Mouse (Mus musculus) spleen, postnatal 10 days (tissue): Measurements from ENCODE around the gene Dnmbp.
"Not testable (repeated sequence)": the region's sequence is repeated elsewhere in the genome, so short reads cannot be mapped to it uniquely, and the experiment has no call there.

Experiments
- DNase-seq, 2 experiments: peaks; one replicate each; pipeline ENCODE4 v3.0.0; 2021 to 2022; ENCODE audit warnings: low spot score in 2 of 2

Dnmbp gene

DNA sequence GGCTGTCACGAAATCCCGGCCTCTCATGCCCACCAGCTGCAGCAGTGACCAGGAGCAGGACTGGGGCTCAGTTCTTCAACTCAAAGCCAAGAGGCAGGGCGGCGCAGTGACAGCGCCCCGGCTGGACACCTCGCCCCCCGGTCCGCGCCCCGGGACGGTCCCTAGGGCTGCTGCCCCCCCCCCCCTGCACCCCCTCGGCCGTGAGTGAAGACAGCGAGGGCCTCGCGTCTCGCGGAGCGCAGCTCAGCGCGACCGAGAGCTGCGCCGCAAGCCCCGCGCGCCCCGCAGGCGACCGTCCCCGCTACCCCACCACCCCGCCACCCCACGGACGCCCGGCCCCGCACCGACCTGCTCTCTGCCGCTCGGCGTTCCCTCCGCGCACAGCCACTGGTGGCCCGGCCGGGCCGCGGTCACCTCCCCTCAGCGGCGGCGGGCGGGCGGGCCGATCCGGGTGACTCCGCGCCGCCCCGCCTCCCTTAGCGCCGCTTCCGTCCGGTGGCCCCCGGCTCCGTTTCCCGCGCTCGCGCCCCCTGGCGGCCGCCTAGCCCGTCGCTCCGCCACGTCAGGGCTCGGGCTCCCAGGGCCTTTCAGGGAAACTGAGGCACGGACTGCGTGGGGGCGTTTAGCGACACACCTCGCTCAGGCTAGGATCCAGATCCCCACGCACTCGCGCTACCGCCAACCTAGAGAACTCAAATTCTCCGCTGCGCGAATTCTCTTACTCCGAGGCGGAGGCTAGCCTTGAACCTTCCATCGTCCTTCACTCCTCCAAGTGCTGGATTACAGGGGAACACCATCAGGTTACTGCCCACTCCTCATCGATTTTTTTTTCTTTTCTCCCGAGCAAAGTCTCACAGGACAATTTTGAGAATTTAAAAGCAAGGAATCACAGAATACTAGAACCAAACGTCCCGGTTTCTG, at the start of gene Dnmbp:
Gene Dnmbp (minus strand): TSS at position 423 of the 921 bp plus-strand sequence.
- peak; percentile 74 to 88 for DNase-seq

DNA sequence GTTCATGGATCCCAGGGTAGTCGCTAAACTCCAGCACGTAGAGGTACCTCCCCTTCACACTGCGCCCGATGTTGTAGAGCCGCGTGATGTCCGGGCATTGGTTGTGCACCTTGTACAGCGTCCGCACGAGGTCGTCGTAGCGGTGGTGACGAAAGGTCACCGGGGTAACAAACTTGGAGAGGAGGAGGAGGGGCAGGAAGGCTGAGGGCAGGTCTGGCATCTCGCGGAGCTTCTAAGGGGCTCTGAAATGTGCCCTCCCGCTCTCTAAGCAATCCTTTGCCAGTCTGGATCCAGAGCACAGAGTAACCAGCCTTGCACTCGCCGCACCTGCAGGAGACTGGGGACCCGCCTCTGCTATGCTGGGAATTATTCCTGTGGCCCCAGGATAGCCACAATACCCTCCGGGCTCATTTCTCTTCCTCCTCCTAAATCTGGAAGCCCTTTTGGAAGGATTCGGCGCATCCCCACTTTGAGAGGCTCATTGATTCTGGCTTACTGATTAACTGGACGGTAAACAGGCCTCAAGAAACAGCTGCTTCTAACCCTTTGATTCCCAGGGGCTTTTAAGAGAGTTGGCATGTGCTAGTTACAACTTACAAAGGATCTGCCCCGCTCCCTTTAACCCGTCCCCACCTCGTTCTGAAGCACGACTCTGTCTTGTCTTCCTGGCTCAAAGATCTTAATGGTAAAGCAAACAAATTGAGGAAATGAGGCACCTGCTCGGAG, 46.2 kb upstream of the Dnmbp start, which contains the start of gene Cpn1:
Gene Cpn1 (minus strand): TSS at position 488 of the 726 bp plus-strand sequence.
- no peak for DNase-seq

DNA sequence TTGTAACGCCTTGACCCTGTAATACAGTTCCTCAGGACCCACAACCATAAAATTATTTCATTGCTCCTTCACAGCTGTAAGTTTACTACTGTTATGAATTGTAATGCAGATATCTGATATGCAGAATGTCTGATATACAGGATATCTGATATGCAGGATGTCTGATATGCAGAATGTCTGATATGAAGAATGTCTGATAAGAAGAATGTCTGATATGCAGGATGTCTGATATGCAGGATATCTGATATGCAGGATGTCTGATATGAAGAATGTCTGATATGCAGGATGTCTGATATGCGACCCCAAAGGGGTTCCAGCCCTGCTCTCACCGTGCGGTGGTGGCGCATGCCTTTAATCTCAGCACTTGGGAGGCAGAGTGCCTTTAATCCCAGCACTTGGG, 42.0 kb upstream of the Dnmbp start:
- no peak for DNase-seq

DNA sequence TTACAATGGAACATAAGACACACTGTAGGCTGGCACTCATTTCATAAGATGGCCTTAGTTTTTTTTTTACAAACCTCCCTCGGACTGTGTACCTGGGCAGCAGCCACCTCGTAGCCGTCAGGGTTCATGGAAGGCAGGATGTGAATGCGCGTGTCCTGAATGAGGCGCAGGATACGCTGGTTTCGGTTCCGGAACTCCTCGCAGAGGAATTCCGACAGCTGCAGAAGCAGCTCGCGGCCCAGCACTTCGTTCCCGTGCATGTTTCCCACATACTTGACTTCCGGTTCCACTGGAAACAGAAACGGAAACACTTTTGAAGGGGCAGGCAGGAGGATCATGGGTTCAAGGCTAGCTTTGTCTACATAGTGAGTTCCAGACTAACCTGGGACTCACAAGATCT, 40.7 kb upstream of the Dnmbp start:
- DNase-seq = no peak

DNA sequence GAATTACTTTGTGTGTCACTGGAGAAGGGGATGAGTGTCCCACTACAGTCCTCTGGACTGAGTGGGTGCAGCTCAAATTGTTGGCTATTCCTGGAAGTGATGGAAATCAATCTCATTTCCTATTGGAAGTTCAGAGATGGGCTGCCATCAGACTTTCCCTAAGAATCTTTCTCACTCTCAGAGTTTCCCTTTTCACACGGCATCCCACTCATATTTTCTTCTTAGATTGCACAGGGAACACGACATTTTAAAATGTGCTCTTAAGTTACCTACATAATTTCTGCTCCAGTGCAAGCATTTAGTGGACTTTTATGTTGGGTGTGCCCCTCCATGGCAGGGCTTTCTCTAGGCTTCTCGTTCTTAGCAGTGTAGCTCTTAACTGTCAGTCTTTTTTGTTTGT, 37.8 kb upstream of the Dnmbp start:
- DNase-seq = no peak

DNA sequence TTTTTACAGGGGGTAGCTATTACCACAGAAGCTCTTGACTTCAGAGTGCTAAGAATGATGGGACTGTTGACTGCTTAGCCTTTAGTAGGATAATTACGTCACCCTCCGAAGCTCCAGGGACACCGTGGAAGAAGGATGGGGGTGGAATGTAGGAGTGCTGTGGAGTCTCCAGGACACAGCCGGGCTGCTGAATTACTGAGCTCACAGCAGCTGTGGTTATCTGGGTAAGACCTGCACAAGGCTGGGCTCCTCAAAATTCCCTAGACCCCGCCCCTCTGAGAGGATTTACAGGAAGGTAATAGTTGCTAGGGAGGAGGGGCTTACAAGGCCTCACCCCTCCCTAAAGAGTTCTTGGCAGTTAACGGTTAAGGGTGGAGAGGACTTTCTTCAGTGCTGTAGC, 36.7 kb upstream of the Dnmbp start:
- DNase-seq = no peak

DNA sequence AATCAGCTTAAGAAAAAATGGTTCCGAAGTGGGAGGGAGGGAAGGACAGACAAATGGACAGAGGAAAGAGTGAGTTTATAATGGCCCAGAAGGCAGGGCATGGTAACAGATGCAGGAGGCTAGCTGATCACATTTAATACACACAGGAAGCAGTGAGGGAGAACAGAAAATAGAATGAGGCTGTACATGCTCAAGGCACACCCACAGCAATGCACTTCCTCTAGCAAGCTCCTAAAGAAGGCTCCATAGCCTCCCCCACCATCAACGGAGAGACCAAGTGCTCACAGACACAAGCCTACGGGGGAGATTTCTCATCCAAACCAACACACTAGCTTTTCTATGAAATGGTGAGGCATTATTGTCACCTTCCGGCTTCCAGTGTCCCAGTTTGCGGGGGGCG, 34.2 kb upstream of the Dnmbp start:
- DNase-seq = no peak

DNA sequence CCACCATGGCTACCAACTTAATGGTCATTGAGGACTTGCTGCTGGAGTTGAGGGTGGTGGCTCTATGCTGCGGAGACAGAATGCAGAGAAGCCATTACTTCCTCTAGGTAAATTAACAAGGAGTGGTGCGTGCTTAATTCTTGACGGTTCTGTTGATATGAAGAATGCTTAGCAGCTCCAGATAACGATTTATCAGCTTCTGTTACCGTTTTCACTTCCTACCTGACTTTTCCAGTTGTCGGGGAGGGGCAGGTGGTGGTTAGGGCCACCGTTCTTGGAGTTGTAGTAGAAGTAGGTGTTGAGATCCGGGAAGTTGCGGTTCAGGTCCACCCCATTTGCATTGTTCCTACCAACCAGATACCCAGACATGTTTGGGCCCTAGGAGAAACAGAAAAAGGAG, 33.7 kb upstream of the Dnmbp start:
- no peak for DNase-seq

DNA sequence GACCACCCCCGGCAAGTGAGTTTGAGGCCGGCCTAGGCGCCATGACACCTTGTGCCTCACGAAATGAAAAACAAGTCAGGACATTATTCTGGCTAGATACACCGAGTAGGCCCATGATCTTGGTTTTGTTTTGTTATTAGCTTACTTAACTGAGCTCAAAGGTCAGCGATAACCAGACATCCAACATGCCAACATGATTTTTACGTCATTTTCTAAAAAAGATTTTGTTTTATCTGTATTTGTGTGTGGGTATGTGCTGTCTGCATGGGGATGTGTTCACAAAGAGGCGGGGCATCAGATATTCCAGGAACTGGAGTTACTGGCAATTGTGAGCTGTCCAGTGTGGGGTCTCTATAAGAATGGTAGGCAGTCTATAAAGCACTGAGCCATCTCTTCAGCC, 32.1 kb upstream of the Dnmbp start:
- DNase-seq = no peak

DNA sequence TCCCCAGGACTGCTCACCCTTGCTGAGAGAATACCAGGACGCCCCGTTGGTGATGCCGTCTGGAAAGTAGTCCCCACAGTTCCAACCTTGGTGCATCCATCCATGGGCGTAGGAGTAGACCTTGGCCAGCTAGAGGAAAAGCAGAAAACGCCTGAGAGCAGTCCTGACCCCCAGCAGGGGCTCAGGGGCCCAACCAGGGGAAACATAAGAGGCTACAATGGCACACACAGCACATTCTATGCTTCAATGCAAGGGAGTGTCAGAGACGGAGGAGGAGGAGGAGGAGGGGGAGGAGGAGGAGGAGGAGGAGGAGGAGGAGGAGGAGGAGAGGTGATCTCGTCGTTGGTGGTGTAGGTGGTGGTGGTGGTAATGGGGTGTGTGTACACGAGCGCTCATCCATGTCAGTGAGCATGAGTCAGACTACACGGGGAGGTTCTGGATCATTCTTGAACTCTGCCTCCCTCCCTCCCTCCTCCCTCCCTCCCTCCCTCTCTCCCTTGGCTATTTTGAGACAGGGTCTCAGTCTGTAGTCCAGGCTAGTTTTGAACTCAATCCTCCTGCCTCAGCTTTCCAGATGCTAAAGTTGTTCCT, 28.5 kb upstream of the Dnmbp start:
- DNase-seq = no peak

DNA sequence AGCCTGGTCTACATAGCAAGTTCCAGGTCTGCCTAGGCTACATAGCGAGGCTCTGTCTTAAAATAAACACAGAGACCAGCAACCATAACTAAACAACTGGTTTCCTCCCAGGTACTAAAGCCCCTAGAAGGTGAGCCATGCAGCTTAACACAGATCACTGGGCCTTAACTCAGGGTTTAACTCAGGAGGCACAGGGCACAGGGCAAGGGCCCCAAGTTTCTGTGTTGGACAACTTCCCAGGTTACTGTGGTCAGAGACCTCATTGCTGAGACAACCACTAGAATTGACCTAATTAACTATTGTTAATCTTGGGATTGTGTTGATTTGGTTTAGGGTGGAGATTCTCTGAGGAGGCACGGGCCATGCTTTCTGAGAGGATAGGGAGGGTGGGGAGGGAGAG, 26.5 kb upstream of the Dnmbp start:
- no peak for DNase-seq

DNA sequence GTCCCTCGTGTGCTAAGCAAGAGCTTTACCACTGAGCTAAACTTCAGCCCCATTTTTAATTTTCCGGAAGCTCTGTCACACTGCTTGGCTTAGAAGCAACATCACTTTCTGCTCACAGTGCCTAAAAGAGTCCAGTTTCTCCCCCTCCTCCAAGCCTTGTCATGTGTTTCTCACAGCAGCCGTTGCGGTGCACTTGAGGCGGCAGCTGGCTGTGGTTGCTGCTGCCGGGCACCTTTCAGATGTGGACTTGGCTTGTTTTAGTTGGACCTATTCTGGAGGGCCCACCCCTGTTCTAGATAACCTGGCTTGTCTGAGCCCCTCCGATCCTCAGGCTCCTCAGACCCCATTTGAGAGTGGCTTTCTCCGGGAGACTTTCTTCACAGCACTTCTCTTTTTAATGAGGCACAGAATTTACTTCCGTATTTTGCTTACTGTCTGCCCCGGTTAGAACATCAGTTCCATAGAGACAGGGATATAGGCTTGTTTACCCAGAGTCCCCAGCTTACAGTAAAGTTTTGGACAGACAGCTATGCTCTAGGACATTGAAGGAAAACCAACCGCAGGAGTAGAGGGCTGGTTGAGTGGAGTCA, 25.6 kb upstream of the Dnmbp start:
- DNase-seq = peak; percentile 15 to 28

DNA sequence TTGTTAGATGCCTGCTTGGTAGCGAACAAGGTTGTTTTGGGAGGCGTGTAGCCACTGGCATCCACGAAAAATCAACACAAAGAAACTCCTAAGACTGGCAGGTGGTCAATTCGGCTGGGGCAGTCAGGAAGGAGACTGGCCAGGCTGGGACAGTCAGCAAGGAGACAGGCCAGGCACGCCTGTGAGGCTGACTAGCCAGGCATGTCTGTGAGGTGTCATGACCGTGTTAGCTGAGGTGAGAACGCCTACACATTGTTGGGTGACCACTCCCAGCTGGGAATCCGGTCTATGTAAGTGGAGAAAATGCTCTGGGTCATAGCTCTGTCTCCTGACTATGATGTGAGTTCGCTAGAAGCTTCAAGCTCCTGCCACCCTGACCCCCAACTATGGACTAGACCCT, 22.8 kb upstream of the Dnmbp start:
- DNase-seq = no peak

DNA sequence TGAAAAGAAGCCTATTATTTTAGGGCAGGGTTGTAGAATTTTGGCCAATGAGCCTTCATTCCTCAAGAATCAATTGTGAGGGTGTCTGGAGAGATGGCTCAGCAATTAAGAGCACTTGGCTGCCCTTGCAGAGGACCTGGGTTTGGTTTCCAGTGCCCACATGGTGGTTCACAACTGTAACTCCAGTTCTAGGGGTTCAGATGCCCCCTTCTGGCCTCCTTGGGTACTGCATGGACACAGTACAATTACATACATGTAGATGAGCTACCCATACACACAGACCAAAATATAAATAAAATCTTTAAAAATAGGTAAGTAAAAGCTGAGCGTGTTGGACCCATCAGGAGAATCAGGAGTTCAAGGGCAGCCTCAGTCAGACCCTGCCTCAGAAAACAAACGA, 21.2 kb upstream of the Dnmbp start:
- peak in 1 of 2 experiments; percentile 49 for DNase-seq

DNA sequence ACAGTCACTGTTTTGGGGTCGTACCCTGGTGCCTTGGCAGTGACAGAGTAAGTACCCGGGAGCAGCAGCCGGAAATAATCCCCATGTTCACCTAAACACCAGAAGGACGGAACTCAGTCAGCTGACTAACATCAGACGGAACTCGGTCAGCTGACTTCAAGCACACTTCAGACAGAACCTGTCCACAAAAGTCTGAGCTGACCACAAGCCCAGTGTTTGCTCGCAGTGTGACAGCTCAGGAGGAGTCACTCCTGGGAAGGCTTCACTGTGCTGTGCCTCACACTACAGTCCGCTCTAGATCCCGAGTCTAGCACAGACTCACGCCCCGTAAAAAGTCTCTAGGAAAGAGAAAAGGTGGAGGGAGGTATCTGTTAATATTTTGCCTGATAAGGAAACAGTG, 20.0 kb upstream of the Dnmbp start:
- DNase-seq = no peak

DNA sequence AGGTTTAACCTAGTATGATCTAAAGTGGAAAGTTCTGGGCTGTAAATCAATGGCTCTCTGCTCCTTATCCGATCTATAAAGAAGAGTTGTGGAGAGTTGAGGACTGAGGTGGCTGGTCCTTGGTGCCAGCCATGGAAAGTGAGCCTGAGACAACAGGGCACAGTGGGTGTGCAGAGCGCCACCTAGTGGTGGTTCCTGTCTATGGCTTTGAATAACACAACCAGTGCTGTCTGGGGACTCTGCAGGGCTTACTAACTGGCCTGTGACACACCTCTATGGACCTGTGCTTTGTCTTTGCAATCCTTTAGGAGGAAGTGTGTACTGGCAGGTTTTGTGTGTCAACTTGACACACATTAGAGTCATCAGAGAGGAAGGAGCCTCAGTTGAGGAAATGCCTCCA, 19.2 kb upstream of the Dnmbp start:
- peak; percentile 43 to 77 for DNase-seq

DNA sequence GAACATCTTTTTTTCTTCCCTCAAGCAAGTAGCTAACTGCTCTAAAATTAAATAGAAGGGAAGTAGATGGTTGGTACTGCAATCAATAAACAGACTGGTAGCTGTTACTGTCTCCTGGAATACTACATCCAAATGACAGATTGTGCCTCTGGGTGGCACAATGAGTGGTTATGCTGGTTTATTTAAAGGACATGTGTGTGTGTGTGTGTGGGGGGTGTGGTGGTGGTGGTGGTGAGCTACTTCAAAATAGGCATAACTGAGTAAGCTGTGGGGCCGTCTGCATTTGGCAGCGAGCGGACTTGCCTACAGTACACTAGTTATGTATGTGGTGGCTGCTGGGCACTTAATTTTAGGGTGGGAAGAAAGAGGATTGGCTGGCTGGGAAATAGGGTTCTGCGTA, 17.9 kb upstream of the Dnmbp start:
- DNase-seq = no peak

DNA sequence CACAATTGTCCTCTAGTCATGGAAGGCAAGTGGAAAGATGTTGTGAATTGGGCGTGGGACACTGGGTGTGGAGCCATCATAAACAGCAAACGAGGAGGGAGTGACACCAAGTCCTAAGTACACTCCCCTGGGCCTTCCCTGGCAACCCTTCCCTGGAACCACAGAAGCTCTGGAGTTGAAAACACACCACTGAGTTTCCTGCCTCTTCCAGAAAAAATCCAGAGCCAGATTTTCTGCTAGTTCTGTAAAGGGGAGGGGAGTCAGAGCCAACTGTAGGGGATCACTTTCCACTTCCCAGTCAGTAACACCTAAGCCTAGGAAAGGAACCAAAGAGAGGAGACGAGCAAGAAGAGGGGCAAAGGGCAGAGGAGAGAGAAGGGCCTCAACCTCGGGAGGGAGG, 17.4 kb upstream of the Dnmbp start:
- no peak for DNase-seq

DNA sequence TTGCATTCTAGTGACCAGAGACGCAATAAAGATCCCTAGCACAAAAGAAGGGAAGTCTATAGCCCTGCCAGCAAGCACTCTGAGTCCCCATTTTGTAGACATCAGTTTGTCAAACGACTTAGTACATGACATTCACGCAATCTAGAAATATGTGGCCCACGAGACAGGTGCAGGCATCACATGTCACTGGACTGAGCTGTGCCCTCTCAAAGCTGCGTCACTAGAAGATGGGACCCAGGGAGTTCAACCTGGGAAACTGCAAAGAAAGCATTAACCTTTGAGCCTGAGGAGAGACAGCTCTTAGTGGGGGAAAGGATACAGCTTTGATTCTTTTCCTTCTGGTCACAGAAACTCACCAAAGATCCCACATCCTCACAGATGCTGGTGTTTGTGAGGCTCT, 15.3 kb upstream of the Dnmbp start:
- DNase-seq = no peak

DNA sequence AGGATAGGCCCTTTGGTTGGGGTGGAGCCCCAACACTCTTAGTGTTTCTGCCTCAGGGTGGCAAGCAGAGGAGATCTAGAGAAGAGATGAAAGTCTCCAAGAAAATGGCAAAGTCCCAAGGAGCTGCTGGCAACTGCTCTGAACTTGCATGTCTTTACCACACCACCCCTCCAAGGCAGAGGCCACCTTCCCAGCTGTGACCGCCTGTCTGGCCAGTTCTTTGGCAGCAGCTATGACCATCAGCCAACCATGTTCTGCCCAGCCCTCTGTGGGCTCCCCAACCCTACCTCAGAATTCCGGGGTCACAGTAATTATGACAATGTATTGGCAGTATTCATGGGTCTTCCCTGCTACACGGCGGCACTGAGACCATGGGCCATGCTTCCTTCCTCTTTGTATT, 14.9 kb upstream of the Dnmbp start:
- no peak for DNase-seq

DNA sequence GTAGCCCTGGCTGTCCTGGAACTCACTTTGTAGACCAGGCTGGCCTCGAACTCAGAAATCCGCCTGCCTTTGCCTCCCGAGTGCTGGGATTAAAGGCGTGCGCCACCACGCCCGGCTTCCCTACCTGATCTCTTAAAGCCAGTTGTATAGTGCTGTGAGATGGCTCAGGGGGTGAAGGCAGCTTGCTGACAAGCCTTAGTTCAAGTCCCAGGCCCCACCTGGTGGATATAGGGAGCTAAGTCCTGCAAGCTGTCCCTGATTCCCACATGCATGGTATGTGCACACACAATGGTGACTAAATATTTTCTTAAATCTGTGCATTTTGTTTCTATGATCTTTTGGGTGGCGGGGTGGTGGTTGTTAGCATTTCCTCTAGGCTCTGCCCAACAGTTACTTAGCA, 12.9 kb upstream of the Dnmbp start:
- DNase-seq = not testable (repeated sequence)

DNA sequence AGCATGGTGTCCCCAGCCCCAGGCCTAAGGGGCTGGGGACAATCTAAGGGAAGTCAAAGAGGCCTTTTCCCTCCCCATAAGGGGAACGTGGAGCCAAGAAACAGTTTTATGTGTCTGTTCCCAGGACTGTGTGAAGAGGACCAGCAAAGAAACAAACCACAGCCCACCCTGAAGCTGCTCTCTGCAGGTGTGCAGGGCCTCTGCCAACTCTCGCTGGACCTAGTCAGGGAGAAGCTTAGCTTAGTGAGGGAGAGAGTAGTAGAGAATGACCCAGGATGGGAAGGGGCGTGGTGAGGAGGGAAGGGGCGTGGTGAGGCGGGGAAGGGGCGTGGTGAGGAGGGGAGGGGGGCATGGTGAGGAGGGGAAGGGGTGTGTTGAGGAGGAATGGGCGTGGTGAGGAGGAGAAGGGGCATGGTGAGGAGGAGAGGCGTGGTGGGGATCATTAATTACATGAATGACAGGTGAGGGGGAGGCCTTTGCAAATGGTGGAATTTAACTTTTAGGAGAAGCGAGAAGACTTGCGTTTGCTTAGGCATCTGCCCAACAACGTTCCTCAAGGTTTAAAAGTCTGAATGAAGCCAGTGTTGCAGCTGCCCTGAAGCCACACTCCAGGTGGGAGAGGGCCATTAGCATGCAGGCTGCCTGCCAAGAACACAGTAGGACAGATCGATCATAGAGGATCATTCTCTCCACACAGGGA, 9.3 kb upstream of the Dnmbp start:
- no peak for DNase-seq
